Mouse (Mus musculus): Measurements from ENCODE around the gene Xbp1. TPM values are rescaled to one million over a fixed set of nuclear protein-coding genes. Genes with fewer than 3 reads are reported as not detected.
"Not testable (repeated sequence)": the region's sequence is repeated elsewhere in the genome, so short reads cannot be mapped to it uniquely, and the experiment has no call there.

Gene Xbp1
- polyA plus RNA-seq, 1 experiment from 2014 or later = 248 TPM

- H3K36me3 ChIP-seq (ENCODE audit: control insufficient read depth, insufficient read depth, low read length) = no peaks in the 10 kb centered on the region
- ATAC-seq (ENCODE audit: insufficient read depth, low FRiP score) = no peak
- WGBS = 71% methylated on average over 11 of the region's 11 CpGs
- no peak overlapping the region for H3K4me2 ChIP-seq (ENCODE audit: low read depth, low read length)
- peaks cover 8% of the 10 kb centered on the region for H3K4me1 ChIP-seq (ENCODE audit: control insufficient read depth, insufficient read depth, low read length)
- H3K9me3 ChIP-seq (replicated peaks; ENCODE audit: control insufficient read depth, low read length) = no peaks in the 10 kb centered on the region
- no peak overlapping the region for H3K9ac ChIP-seq (ENCODE audit: low read length)
- no peak overlapping the region for H3K4me3 ChIP-seq (replicated peaks; ENCODE audit: low read length)
- H3K27me3 ChIP-seq (ENCODE audit: control insufficient read depth, insufficient read depth, low read length) = no peaks in the 10 kb centered on the region
- peak overlapping the region; percentile 77 for H3K27ac ChIP-seq (ENCODE audit: low read length)
These were observed 20.4 kb upstream of the Xbp1 start for GRCm38 (mm10) chr11:5499961-5500644.

DNA sequence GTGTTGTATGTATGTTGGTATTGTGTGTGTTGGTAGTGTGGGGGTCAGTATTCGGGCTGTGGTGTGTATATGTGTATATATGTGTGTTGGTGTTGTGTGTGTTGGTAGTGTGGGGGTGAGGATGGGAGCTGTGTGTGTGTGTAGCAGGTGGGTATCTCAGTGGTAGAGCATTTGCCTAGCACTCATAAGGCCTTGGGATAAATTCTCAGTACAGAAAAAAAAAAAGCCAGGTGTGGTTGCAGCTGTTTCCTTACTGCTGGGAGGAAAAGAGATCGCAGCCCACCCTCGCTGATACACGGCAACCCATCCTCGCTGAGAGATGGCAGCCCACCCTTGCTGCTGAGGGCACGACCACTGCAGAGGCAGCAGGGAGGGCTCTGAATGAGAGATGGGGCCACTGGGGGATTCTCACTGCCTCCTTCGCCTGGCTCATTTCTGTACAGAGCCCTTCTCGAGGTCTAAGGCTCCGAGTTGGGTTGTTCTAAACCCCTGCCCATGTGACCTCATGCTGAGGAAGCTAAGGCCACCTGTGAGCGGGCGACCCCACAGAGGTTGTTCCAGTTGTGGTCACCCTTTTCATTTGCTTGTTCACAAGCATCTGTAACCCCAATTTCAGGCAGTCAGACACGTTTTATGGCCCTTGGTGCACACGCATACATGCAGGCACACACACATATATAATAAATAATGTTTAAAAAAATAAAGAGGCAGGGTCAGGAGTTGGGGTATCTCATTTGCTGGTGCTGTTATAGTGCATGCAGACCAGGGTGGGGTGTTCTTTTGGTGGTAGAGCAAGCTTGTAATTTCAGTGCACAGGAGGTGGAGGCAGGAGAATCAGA, 19.3 kb upstream of the Xbp1 start:
- H3K27ac ChIP-seq (ENCODE audit: low read length) = no peak overlapping the region

GRCm38 (mm10) chr11:5502351-5503051, 18.0 kb upstream of the Xbp1 start:
- no peaks in the 10 kb centered on the region for H3K27me3 ChIP-seq (ENCODE audit: control insufficient read depth, insufficient read depth, low read length)
- no peaks in the 10 kb centered on the region for H3K36me3 ChIP-seq (ENCODE audit: control insufficient read depth, insufficient read depth, low read length)
- 70% methylated on average over 10 of the region's 10 CpGs for WGBS
- H3K9ac ChIP-seq (ENCODE audit: low read length) = no peak overlapping the region
- H3K4me1 ChIP-seq (ENCODE audit: control insufficient read depth, insufficient read depth, low read length) = peaks cover 16% of the 10 kb centered on the region
- no peak for ATAC-seq (ENCODE audit: insufficient read depth, low FRiP score)
- no peaks in the 10 kb centered on the region for H3K9me3 ChIP-seq (replicated peaks; ENCODE audit: control insufficient read depth, low read length)
- peak overlapping the region; percentile 5; the same call in 1 of the 2 replicates for H3K27ac ChIP-seq (ENCODE audit: low read length)
- no peak overlapping the region for H3K4me2 ChIP-seq (ENCODE audit: low read depth, low read length)
- H3K4me3 ChIP-seq (replicated peaks; ENCODE audit: low read length) = no peak overlapping the region

More for the DNA sequence above, 19.3 kb upstream of the Xbp1 start:
- no peaks in the 10 kb centered on the region for H3K9me3 ChIP-seq (replicated peaks; ENCODE audit: control insufficient read depth, low read length)
- H3K9ac ChIP-seq (ENCODE audit: low read length) = 0 out of 2 replicates have a peak overlapping the region, but pooled peaks have one; percentile 22
- no peak overlapping the region for H3K4me2 ChIP-seq (ENCODE audit: low read depth, low read length)
- ATAC-seq (ENCODE audit: insufficient read depth, low FRiP score) = no peak
- 79% methylated on average over 13 of the region's 13 CpGs for WGBS
- peaks cover 15% of the 10 kb centered on the region for H3K4me1 ChIP-seq (ENCODE audit: control insufficient read depth, insufficient read depth, low read length)
- H3K36me3 ChIP-seq (ENCODE audit: control insufficient read depth, insufficient read depth, low read length) = no peaks in the 10 kb centered on the region
- no peaks in the 10 kb centered on the region for H3K27me3 ChIP-seq (ENCODE audit: control insufficient read depth, insufficient read depth, low read length)
- H3K4me3 ChIP-seq (replicated peaks; ENCODE audit: low read length) = no peak overlapping the region

- Histone ChIP-seq H3K9ac (ENCODE audit: low read length) (peak overlapping the region; percentile 52), H3K36me3 (ENCODE audit: control insufficient read depth, insufficient read depth, low read length) (no peaks in the 10 kb centered on the region), H3K4me2 (ENCODE audit: low read depth, low read length) (peak overlapping the region; percentile 51), H3K4me3 (replicated peaks; ENCODE audit: low read length) (peak overlapping the region; percentile 34), H3K4me1 (ENCODE audit: control insufficient read depth, insufficient read depth, low read length) (peaks cover 9% of the 10 kb centered on the region; the same call in 1 of the 2 replicates), H3K27me3 (ENCODE audit: control insufficient read depth, insufficient read depth, low read length) (no peaks in the 10 kb centered on the region), H3K27ac (ENCODE audit: low read length) (peak overlapping the region; percentile 85), H3K9me3 (replicated peaks; ENCODE audit: control insufficient read depth, low read length) (no peaks in the 10 kb centered on the region)
- peak; percentile 82 for ATAC-seq (ENCODE audit: insufficient read depth, low FRiP score)
- 16% methylated on average over 18 of the region's 18 CpGs for WGBS
These were observed 14.4 kb upstream of the Xbp1 start for GRCm38 (mm10) chr11:5505856-5506575.

- Histone ChIP-seq H3K9ac (ENCODE audit: low read length) (no peak overlapping the region), H3K27ac (ENCODE audit: low read length) (no peak overlapping the region), H3K36me3 (ENCODE audit: control insufficient read depth, insufficient read depth, low read length) (no peaks in the 10 kb centered on the region), H3K4me2 (ENCODE audit: low read depth, low read length) (no peak overlapping the region), H3K27me3 (ENCODE audit: control insufficient read depth, insufficient read depth, low read length) (no peaks in the 10 kb centered on the region), H3K4me1 (ENCODE audit: control insufficient read depth, insufficient read depth, low read length) (peaks cover 9% of the 10 kb centered on the region; the same call in 1 of the 2 replicates), H3K9me3 (replicated peaks; ENCODE audit: control insufficient read depth, low read length) (no peaks in the 10 kb centered on the region), H3K4me3 (replicated peaks; ENCODE audit: low read length) (no peak overlapping the region)
- 76% methylated on average over 8 of the region's 8 CpGs for WGBS
- no peak for ATAC-seq (ENCODE audit: insufficient read depth, low FRiP score)
These were observed 11.0 kb upstream of the Xbp1 start for GRCm38 (mm10) chr11:5509215-5510098.

- no peak overlapping the region for H3K4me3 ChIP-seq (replicated peaks; ENCODE audit: low read length)
- H3K36me3 ChIP-seq (ENCODE audit: control insufficient read depth, insufficient read depth, low read length) = no peaks in the 10 kb centered on the region
- peaks cover 8% of the 10 kb centered on the region; the same call in 1 of the 2 replicates for H3K4me1 ChIP-seq (ENCODE audit: control insufficient read depth, insufficient read depth, low read length)
- no peaks in the 10 kb centered on the region for H3K27me3 ChIP-seq (ENCODE audit: control insufficient read depth, insufficient read depth, low read length)
- ATAC-seq (ENCODE audit: insufficient read depth, low FRiP score) = no peak
- no peaks in the 10 kb centered on the region for H3K9me3 ChIP-seq (replicated peaks; ENCODE audit: control insufficient read depth, low read length)
- 66% methylated on average over 5 of the region's 5 CpGs for WGBS
- no peak overlapping the region for H3K4me2 ChIP-seq (ENCODE audit: low read depth, low read length)
- no peak overlapping the region for H3K9ac ChIP-seq (ENCODE audit: low read length)
- H3K27ac ChIP-seq (ENCODE audit: low read length) = no peak overlapping the region
These were observed 10.4 kb upstream of the Xbp1 start for GRCm38 (mm10) chr11:5510099-5510391.

- not testable (repeated sequence) for H3K4me2 ChIP-seq (ENCODE audit: low read depth, low read length); H3K27me3 ChIP-seq (ENCODE audit: control insufficient read depth, insufficient read depth, low read length); H3K36me3 ChIP-seq (ENCODE audit: control insufficient read depth, insufficient read depth, low read length); H3K27ac ChIP-seq (ENCODE audit: low read length); H3K4me1 ChIP-seq (ENCODE audit: control insufficient read depth, insufficient read depth, low read length); H3K9ac ChIP-seq (ENCODE audit: low read length); H3K4me3 ChIP-seq (replicated peaks; ENCODE audit: low read length); ATAC-seq (ENCODE audit: insufficient read depth, low FRiP score); H3K9me3 ChIP-seq (replicated peaks; ENCODE audit: control insufficient read depth, low read length)
- no CpG with 5 or more reads among the region's 2 CpGs for WGBS
These were observed 9.8 kb upstream of the Xbp1 start for GRCm38 (mm10) chr11:5510686-5511085.

- no peaks in the 10 kb centered on the region for H3K4me1 ChIP-seq (ENCODE audit: control insufficient read depth, insufficient read depth, low read length)
- H3K36me3 ChIP-seq (ENCODE audit: control insufficient read depth, insufficient read depth, low read length) = no peaks in the 10 kb centered on the region
- H3K4me3 ChIP-seq (replicated peaks; ENCODE audit: low read length) = no peak overlapping the region
- no peaks in the 10 kb centered on the region for H3K9me3 ChIP-seq (replicated peaks; ENCODE audit: control insufficient read depth, low read length)
- H3K27ac ChIP-seq (ENCODE audit: low read length) = peak overlapping the region; percentile 23; the same call in 1 of the 2 replicates
- no peak overlapping the region for H3K9ac ChIP-seq (ENCODE audit: low read length)
- 73% methylated on average over 12 of the region's 12 CpGs for WGBS
- no peak overlapping the region for H3K4me2 ChIP-seq (ENCODE audit: low read depth, low read length)
- no peak for ATAC-seq (ENCODE audit: insufficient read depth, low FRiP score)
- H3K27me3 ChIP-seq (ENCODE audit: control insufficient read depth, insufficient read depth, low read length) = no peaks in the 10 kb centered on the region
These were observed 8.2 kb upstream of the Xbp1 start for GRCm38 (mm10) chr11:5512099-5512725.

Data from stomach, embryonic 16.5 days (tissue).